Mouse (Mus musculus) telencephalon, adult 2 months (tissue): ENCODE measurements at regions not wholly inside any gene's neighbourhood (a gene's known extent, or its start where the extent isn't known, plus 50 kb on each side); places are given as distances from the start of the nearest gene placed in this dataset.
"Not testable (repeated sequence)": the region's sequence is repeated elsewhere in the genome, so short reads cannot be mapped to it uniquely, and the experiment has no call there.

Source experiments
- DNase-seq: peaks from one replicate; pipeline ENCODE4 v3.0.0-alpha.2; 2011; ENCODE audit warnings: low read depth, low spot score

DNA sequence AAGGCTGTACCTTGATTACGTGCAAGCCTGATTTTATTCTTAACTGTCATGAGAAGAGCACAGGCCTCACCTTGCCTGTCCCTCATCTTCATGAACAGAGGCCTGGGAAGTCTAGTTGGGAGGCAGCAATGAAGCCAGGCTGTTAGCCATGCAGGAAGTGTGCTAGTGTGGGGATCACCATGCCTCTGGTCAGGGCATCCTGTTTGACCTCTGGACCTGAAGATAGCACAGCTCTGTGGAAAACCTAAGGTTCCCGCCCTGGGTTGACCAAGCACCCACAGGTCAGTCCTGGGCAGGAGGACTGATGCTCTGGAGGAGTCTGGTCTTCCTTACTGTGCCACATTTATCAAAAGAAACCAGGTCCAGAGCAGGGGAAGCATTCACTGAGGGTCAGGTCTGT is 157.6 kb downstream of the Gm906 start:
- no peak for DNase-seq

DNA sequence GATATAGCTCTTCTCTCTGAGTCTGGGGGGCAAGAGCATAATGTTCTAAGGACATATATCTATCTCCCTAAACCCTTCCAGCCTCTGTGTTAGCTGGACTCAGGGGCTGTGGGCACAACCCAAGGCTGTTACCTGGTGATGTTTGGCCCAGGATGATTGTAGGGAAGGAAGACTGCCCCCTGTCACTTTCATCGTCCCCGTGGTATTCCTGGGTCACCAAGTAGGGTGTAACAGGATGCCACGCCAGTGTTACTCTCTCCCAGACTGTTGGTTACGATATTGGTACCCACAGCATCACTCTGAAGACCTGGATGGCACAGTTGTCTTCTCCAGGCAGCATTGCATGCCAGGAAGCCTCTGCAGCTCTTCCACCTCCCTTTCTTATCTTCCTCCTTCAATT is 185.3 kb downstream of the Gm906 start:
- no peak for DNase-seq

DNA sequence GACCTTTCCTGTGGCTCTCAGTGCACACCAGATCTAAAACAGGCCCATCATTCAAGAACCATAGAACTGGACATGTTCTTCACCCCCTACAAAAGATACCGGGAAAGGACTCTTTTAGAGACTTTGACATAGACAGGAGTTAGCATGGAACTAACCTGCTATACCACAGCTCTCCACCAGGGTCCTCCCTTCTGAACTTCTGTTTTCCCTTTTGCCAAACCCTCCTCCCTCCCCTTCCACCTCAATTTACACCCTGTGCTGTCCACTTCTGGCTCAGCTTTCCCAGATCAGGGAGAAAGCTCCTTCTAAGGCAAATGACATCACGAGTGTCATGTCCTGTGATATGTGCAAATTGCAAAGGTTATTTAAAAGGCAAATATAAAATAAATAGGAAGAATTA is 185.7 kb downstream of the Gm906 start:
- DNase-seq, result not testable (repeated sequence)

DNA sequence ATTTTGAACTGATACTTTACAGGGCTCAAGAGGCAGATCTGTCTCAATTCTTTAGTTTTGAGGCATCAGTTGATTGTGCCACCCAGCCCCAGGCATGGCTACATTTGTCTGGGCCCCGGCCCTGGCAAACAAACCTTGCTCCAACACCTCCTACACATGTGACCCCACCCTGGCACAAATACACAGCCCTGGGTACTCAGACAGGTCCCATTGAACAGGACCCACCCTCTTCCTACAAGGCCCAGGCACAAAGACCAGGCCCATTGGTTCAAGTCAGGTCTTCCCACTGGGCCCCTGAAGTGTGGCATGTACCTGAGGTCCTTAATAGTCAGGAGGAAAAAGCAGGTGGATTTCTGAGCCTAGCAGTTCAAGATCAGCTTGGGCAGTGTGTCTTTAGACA is 190.4 kb downstream of the Gm906 start:
- DNase-seq, result not testable (repeated sequence)

DNA sequence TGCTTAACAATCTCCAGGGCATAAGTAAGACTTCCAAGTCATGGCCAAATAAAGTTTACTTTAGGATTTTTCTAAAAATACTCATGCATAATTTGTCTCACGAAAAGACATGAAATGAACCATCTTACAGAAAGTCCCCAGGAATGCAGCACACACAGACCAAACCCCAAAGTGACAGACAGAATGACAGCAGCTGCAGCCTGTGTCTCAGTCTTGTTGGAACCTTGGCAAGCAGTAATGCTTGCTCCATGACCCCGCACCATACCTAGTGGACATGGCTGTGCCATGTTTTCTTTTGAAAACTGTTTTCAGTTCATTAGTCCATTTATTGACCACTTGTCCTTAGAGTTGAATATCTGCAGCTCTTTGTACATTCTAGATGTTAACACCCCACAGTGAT is 191.1 kb downstream of the Gm906 start:
- DNase-seq, result not testable (repeated sequence)

DNA sequence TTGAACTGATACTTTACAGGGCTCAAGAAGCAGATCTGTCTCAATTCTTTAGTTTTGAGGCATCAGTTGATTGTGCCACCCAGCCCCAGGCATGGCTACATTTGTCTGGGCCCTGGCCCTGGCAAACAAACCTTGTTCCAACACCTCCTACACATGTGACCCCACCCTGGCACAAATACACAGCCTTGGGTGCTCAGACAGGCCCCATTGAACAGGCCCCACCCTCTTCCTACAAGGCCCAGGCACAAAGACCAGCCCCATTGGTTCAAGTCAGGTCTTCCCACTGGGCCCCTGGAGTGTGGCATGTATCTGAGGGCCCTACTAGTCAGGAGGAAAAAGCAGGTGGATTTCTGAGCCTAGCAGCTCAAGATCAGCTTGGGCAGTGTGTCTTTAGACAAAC is 198.4 kb downstream of the Gm906 start:
- DNase-seq, result not testable (repeated sequence)

DNA sequence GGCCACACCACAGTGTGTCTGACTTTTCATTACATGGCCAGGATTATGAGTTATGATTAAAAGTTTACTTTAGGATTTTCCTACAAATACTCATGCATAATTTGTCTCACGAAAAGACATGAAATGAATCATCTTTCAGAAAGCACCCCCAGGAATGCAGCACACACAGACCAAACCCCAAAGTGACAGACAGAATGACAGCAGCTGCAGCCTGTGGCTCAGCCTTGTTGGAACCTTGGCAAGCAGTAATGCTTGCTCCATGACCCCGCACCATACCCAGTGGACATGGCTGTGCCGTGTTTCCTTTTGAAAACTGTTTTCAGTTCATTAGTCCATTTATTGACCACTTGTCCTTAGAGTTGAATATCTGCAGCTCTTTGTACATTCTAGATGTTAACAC is 199.0 kb downstream of the Gm906 start:
- not testable (repeated sequence) for DNase-seq

DNA sequence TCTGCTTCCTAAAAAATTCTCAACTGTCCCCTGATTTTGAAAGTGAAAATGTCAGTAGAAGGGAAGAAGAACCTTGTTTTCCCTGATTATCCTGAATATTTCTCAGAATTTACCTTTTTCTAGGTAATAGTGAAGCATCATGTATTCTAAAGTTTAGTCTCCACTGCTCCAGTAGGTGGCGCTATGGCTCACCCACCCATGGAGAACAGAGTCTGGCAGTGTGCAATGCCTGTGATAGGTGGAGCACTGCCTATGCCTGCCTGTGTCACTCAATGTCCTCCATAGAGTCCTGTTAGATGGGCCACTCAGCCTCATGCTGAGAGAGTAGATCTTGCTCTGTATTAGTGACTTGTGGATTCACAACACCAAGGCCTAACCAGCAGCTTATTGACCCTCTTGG is 218.4 kb downstream of the Gm906 start:
- DNase-seq, result no peak

DNA sequence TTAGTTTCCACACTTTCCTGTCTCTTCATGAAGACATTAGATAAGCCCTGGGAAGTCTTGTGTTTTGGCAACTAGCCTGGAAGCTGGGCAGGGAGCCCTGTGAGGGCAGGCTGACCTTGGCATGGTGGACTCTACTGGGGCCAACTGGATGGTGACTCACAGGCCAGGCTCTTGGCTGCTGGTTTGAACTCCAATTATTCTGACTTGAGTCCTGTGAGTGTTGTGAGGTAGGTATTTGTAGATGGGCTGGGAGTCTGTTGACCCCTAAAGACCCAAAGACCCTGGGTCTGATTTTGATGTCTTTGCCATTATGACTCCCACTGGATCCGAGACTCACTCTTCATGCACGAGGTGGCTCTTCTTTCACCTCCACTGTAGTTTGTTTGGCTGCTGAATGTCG is 208.9 kb upstream of the Gm30302 start:
- DNase-seq, result not testable (repeated sequence)

DNA sequence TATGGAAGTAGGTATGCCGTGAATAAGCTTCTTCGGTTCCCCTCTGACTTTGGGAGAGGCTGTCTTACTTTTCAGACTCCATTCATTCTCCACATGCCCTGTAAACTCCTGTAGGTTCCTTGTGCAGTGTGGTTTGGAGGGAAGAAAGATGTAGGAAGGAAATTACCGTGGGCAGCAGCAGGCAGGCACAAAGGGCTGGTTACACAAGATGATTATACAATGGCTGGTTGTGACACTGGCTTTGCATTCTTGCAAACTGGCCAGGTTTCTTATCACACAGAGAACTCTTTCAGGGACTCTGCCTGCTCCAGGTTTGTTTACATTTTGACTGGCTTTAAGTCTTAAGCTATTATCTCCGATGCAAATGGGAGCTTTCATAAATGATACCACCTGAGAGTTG is 167.3 kb upstream of the Gm30302 start:
- not testable (repeated sequence) for DNase-seq

DNA sequence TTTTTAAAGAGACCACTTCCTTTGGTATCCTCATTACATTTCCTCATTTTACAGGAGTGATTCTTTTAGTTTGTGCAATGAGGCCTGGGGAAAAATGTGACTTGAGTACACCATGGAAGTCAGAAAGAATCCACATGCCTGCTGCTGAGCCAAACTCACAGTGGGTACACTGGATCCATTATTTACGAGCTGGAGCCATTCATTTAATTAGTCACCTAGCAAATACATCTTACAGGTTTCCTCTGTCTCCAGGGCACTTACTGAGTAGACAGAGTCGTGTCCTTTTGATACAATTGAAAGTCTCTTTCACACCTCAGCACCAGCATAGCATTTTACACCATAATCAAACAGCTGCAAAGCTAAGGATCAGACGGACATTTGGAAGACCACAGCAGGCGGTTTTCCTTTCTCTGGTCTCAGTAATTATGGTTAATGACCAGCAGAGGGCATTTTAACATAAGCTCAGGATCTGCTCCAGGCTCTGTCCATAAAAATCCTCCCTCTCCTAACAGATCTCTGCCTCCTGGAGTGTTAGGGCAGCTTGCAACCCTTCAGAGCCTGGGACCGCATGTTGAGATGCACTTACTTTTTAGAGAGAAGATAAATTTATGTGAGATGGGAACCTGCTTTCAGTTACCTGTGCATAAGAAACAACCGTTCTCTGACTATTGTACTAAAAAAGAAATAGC is 159.3 kb upstream of the Gm30302 start:
- DNase-seq, result peak; percentile 2

DNA sequence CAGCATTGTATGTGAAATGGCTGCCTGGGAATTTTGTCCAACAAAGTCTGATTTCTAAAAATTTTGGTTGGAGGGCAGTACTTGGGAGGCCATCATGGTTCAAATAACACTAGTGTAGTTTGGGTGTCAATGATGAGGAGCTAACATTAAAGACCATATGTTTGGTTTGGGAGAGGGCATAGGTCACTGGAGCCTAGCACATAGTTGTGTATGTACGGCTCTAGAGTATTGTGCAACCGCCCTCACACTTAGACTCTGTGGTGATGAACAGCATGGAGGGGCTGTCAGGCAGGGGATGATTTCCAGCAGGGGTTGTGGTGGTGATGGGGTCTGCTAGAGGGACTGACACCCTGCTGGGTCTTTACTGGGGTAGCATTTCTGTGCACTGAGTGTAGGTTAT is 117.0 kb upstream of the Gm30302 start:
- no peak for DNase-seq
